Mouse (Mus musculus) stomach, embryonic 16.5 days (tissue): ENCODE data around the gene Rerg. TPM values are rescaled to one million over a fixed set of nuclear protein-coding genes. Genes with fewer than 3 reads are reported as not detected.

Source experiments
- ATAC-seq: fragments of 200-750 bp; cut with Nextera tagmentation; 2 replicates; pipeline ENCODE4 v1.8.0; 2017; ENCODE audit warnings: moderate number of reproducible peaks, moderate TSS enrichment; ENCODE audit not compliant: insufficient read depth, low FRiP score
- H3K27ac ChIP-seq: fragments of 300-500 bp; sonication (generic); 2 replicates; pipeline ENCODE4 v1.5.1; 2014; ENCODE audit warnings: low read length
- H3K27me3 ChIP-seq: fragments of 300-500 bp; sonication (generic); 2 replicates; pipeline ENCODE4 v1.6.1; 2014; ENCODE audit warnings: low read length, control low read depth, mixed read lengths; ENCODE audit not compliant: control insufficient read depth, insufficient read depth
- H3K36me3 ChIP-seq: fragments of 300-500 bp; sonication (generic); 2 replicates; pipeline ENCODE4 v1.6.1; 2014; ENCODE audit warnings: low read length; ENCODE audit not compliant: control insufficient read depth, insufficient read depth
- H3K4me1 ChIP-seq: fragments of 300-500 bp; sonication (generic); 2 replicates; pipeline ENCODE4 v1.6.1; 2014; ENCODE audit warnings: low read length, control low read depth, mixed read lengths; ENCODE audit not compliant: control insufficient read depth, insufficient read depth
- H3K4me2 ChIP-seq: fragments of 300-500 bp; sonication (generic); 2 replicates; pipeline ENCODE4 v1.6.1; 2014; ENCODE audit warnings: low read depth, low read length, mixed read lengths
- H3K4me3 ChIP-seq: fragments of 300-500 bp; sonication (generic); replicated peaks from 2 replicates; pipeline ENCODE4 v1.5.1; 2014; ENCODE audit warnings: mild to moderate bottlenecking, low read length
- H3K9ac ChIP-seq: fragments of 300-500 bp; sonication (generic); 2 replicates; pipeline ENCODE4 v1.6.1; 2014; ENCODE audit warnings: low read length
- H3K9me3 ChIP-seq: fragments of 300-500 bp; sonication (generic); replicated peaks from 2 replicates; pipeline ENCODE4 v1.6.1; 2016; ENCODE audit warnings: low read length, control low read depth; ENCODE audit not compliant: control insufficient read depth
- WGBS: fragments of 180-500 bp; shearing (Covaris S2); extraction: QIAGEN DNeasy Blood & Tissue Kit; methylation state at CpG from one replicate; pipeline ENCODE4 v1.1.7; 2014; 5-methylcytosine and 5-hydroxymethylcytosine counted together
- polyA plus RNA-seq: library from polyadenylated mRNA; unstranded; fragments of >200 nt; fragmentation: Nextera tagmentation; extraction: Ambion mirVana; gene quantifications from 2 replicates; pipeline ENCODE4 v1.2.1, GENCODE M21; 2015

Gene Rerg
- polyA plus RNA-seq, 1 experiment from 2014 or later: 32.1 TPM

DNA sequence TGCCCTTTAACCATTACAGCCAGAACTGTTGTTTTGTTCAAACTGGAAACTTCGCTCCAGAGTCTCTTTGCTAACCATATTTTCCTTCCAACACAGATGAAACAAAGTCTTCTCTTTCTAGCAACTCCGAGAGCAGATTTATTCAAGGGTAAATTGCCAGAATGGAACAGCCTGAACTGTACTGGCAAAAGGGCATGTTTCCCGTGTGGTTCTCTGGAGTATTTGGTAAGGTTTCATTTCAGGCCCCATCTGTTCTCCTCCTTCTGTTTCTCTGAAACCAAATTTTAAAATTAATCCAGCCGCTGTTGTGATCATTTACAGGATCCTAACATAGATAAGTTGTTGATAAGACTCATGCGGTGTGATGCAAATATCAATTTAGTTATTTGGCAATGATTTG is 82.3 kb downstream of the Rerg start:
- Histone ChIP-seq H3K4me1 (no peaks in the 10 kb centered on the region), H3K27me3 (no peaks in the 10 kb centered on the region), H3K36me3 (no peaks in the 10 kb centered on the region), H3K9ac (no peak overlapping the region), H3K4me2 (no peak overlapping the region), H3K27ac (no peak overlapping the region), H3K9me3 (no peaks in the 10 kb centered on the region), H3K4me3 (no peak overlapping the region)
- 79% methylated on average over 5 of the region's 5 CpGs for WGBS
- ATAC-seq: no peak

GRCm38 (mm10) chr6:137087470-137087869 is 82.8 kb downstream of the Rerg start:
- Histone ChIP-seq H3K4me1 (no peaks in the 10 kb centered on the region), H3K27ac (no peak overlapping the region), H3K4me2 (no peak overlapping the region), H3K27me3 (no peaks in the 10 kb centered on the region), H3K9ac (no peak overlapping the region), H3K9me3 (no peaks in the 10 kb centered on the region), H3K36me3 (no peaks in the 10 kb centered on the region), H3K4me3 (no peak overlapping the region)
- no peak for ATAC-seq
- 74% methylated on average over 3 of the region's 3 CpGs for WGBS

DNA sequence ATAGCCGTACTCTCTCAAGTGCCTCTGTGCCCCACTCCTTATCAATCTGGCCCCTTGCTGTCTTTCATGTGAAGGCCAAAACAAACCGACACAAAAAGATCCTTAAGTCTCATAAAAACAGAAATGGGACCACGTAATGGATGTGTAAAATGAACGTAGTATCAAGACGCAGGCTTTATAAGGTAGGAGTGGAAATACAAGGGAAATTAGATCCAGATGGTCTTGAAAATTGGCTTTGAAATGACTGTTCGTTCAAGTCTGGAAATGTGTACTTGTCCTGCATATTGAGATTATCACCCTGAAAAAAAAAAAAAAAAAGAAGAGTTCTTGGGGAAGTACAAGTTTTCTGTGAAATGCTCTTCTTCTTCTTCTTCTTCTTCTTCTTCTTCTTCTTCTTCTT is 90.6 kb downstream of the Rerg start:
- WGBS: 79% methylated on average over 6 of the region's 6 CpGs

DNA sequence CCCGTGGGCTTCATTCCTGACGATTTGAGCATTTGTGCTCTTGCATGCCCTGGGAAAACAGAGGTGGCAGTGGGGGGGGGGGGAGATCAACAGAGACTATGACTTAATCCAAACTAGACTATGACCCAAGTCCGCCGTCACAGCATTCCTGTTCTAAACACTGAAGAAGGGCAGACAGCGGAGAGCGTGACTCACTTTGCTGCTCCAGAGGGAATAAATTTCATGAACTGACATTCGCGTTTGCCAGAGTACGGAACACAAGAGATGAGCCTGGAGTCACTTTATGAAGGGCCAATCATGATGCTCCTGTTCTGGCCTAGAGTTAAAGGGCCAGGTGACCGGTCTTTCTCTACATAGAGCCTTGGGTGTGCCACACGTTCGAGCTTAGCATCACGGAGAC is 93.6 kb downstream of the Rerg start:
- no peak overlapping the region for H3K27ac ChIP-seq
- no peak overlapping the region for H3K9ac ChIP-seq
- WGBS: 76% methylated on average over 13 of the region's 13 CpGs
- H3K27me3 ChIP-seq: no peaks in the 10 kb centered on the region
- H3K4me3 ChIP-seq: no peak overlapping the region
- no peaks in the 10 kb centered on the region for H3K4me1 ChIP-seq
- H3K36me3 ChIP-seq: no peaks in the 10 kb centered on the region
- ATAC-seq: no peak
- no peak overlapping the region for H3K4me2 ChIP-seq
- H3K9me3 ChIP-seq: no peaks in the 10 kb centered on the region

More for the DNA sequence above, 90.6 kb downstream of the Rerg start:
- H3K4me1 ChIP-seq: no peaks in the 10 kb centered on the region
- H3K36me3 ChIP-seq: no peaks in the 10 kb centered on the region
- H3K4me2 ChIP-seq: no peak overlapping the region
- no peak overlapping the region for H3K4me3 ChIP-seq
- no peak for ATAC-seq
- H3K27me3 ChIP-seq: no peaks in the 10 kb centered on the region
- H3K9me3 ChIP-seq: no peaks in the 10 kb centered on the region
- H3K27ac ChIP-seq: no peak overlapping the region
- H3K9ac ChIP-seq: no peak overlapping the region

DNA sequence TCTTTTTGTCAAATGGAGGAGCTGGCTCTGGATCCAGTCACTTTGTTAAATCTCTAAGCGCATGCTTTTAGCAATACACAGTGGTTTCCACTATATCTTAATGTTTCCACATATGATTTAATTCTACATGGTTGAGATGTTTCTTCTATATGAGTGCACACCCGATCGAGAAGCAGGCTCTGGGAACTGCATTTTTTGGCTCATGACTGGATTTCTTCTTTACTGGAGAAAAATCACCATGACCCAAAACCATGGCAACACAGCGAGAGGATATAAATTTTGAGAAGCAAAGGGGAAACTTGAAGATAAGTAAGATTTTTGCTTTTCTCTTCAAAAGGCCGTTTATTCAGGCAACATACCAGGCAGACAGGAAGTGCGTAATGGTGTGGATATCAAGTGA is 94.1 kb downstream of the Rerg start:
- no peak overlapping the region for H3K4me2 ChIP-seq
- 60% methylated on average over 6 of the region's 6 CpGs for WGBS
- no peak overlapping the region for H3K27ac ChIP-seq

GRCm38 (mm10) chr6:137072256-137072655 is 98.0 kb downstream of the Rerg start:
- no peak for ATAC-seq
- Histone ChIP-seq H3K36me3 (no peaks in the 10 kb centered on the region), H3K4me3 (no peak overlapping the region), H3K9ac (no peak overlapping the region), H3K4me2 (no peak overlapping the region), H3K27me3 (no peaks in the 10 kb centered on the region), H3K9me3 (no peaks in the 10 kb centered on the region), H3K4me1 (no peaks in the 10 kb centered on the region), H3K27ac (no peak overlapping the region)
- 64% methylated on average over 8 of the region's 8 CpGs for WGBS

More for the DNA sequence above, 94.1 kb downstream of the Rerg start:
- Histone ChIP-seq H3K4me3 (no peak overlapping the region), H3K4me1 (no peaks in the 10 kb centered on the region), H3K27me3 (no peaks in the 10 kb centered on the region), H3K9me3 (no peaks in the 10 kb centered on the region), H3K9ac (no peak overlapping the region), H3K36me3 (no peaks in the 10 kb centered on the region)
- ATAC-seq: no peak

DNA sequence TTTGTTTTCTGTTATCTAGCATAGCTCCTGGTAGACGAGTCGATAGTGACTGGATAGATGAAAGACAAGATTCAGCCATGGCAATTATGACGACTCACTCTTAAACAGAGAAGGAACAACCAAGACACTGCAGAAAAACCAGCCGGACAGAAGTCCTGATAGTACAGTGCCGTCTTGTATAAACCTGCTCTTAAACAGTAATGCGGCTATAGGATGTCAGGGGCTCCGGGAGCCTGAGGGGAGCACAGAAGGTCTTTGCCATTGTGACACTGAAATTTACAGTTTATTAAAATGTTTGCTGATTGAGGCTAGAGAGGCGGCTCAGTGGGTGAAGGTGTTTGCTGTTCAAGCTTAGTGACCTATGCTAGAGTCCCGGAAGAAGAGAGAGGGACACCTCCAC is 98.8 kb downstream of the Rerg start:
- H3K4me3 ChIP-seq: no peak overlapping the region
- H3K9ac ChIP-seq: no peak overlapping the region
- no peaks in the 10 kb centered on the region for H3K4me1 ChIP-seq
- H3K4me2 ChIP-seq: no peak overlapping the region
- no peak overlapping the region for H3K27ac ChIP-seq
- H3K9me3 ChIP-seq: no peaks in the 10 kb centered on the region
- no peaks in the 10 kb centered on the region for H3K27me3 ChIP-seq
- no peaks in the 10 kb centered on the region for H3K36me3 ChIP-seq
- ATAC-seq: no peak
- 77% methylated on average over 9 of the region's 9 CpGs for WGBS

DNA sequence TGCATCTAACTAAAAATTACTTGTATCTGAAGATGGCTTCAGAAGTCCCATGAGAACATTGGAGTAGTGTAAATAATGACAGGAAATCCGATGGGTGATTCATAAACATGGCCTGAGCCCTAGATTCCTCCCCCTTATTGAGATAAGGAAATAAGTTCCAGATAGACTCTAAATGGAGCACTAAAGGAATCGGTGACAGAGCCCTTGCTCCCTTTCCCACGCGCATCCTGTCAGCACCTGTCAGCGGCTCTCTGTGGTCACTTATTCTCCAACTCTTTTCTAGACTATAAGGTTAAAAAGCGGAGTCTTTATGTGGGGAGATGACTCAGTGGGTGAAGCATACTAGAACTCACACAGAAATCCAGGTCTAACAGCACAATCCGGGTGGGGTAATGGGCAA is 104.8 kb downstream of the Rerg start:
- H3K36me3 ChIP-seq: no peaks in the 10 kb centered on the region
- no peak overlapping the region for H3K9ac ChIP-seq
- H3K4me1 ChIP-seq: no peaks in the 10 kb centered on the region
- no peaks in the 10 kb centered on the region for H3K27me3 ChIP-seq
- H3K9me3 ChIP-seq: no peaks in the 10 kb centered on the region
- no peak for ATAC-seq
- H3K27ac ChIP-seq: no peak overlapping the region
- no peak overlapping the region for H3K4me2 ChIP-seq
- H3K4me3 ChIP-seq: no peak overlapping the region
- WGBS: 80% methylated on average over 7 of the region's 7 CpGs

GRCm38 (mm10) chr6:137064786-137065185 is 105.5 kb downstream of the Rerg start:
- no peak overlapping the region for H3K4me3 ChIP-seq
- no peaks in the 10 kb centered on the region for H3K9me3 ChIP-seq
- H3K27ac ChIP-seq: no peak overlapping the region
- no peaks in the 10 kb centered on the region for H3K36me3 ChIP-seq
- no peak overlapping the region for H3K4me2 ChIP-seq
- no peaks in the 10 kb centered on the region for H3K27me3 ChIP-seq
- ATAC-seq: no peak
- no peaks in the 10 kb centered on the region for H3K4me1 ChIP-seq
- 88% methylated on average over 14 of the region's 14 CpGs for WGBS
- no peak overlapping the region for H3K9ac ChIP-seq
